38 mouse cellular contexts compared by ENCODE assay signal in genomic region chr5:121017699-121018098, GRCm38 (mm10). TPM values are rescaled to one million over a fixed set of nuclear protein-coding genes. Genes with fewer than 3 reads are reported as not detected.
"Had no signal": no experiment of that assay in that cellular context is flagged by ENCODE, and none has a peak within 500 bp of the region (broad histone marks: within the 10 kb centered on the region; RNA-seq: fewer than 3 reads in every experiment).

No protein-coding gene starts in this region.

- H3K9ac ChIP-seq: heart, embryonic 12.5 days; heart, embryonic 13.5 days; heart, embryonic 15.5 days; hindbrain, embryonic 13.5 days; hindbrain, embryonic 14.5 days; hindbrain, embryonic 15.5 days; intestine, embryonic 15.5 days; kidney, embryonic 15.5 days had no signal

- H3K4me1 ChIP-seq: heart, embryonic 10.5 days; heart, embryonic 12.5 days; heart, embryonic 13.5 days; heart, embryonic 15.5 days; intestine, embryonic 15.5 days; kidney, embryonic 15.5 days had no signal

- H3K4me2 ChIP-seq: heart, embryonic 11.5 days; heart, embryonic 12.5 days; heart, embryonic 13.5 days; heart, embryonic 15.5 days; hindbrain, embryonic 13.5 days; hindbrain, embryonic 14.5 days; hindbrain, embryonic 15.5 days; intestine, embryonic 15.5 days; kidney, embryonic 15.5 days had no signal

- H3K27ac ChIP-seq: heart, adult 2 months; heart, embryonic 10.5 days; heart, embryonic 13.5 days; heart, embryonic 15.5 days; hindbrain, embryonic 13.5 days; hindbrain, embryonic 14.5 days; hindbrain, embryonic 15.5 days; hindbrain, postnatal 0 days; intestine, embryonic 15.5 days; kidney, embryonic 15.5 days; kidney, postnatal 0 days; layer of hippocampus, adult 2 months had no signal

- DNase-seq: heart, adult 2 months; heart, postnatal 10 days; heart, postnatal 14 days; heart, postnatal 4 days; kidney, adult 11 months; kidney, adult 18-20 months; kidney, adult 2 months; kidney, adult 8-10 months; kidney, adult 9 months; kidney, postnatal 10 days; kidney, postnatal 14 days; kidney, postnatal 25 days; kidney, postnatal 36 days; kidney, postnatal 4 days; layer of hippocampus, adult 9-11 months; layer of hippocampus, postnatal 36 days had no signal

- H3K9me3 ChIP-seq: heart, embryonic 10.5 days; heart, embryonic 12.5 days; heart, embryonic 13.5 days; heart, embryonic 15.5 days; hindbrain, embryonic 13.5 days; hindbrain, embryonic 15.5 days; intestine, embryonic 15.5 days; kidney, embryonic 15.5 days had no signal

- H3K4me3 ChIP-seq: heart, adult 2 months; heart, embryonic 10.5 days; heart, embryonic 12.5 days; heart, embryonic 13.5 days; heart, embryonic 15.5 days; hindbrain, embryonic 13.5 days; hindbrain, embryonic 15.5 days; intestine, embryonic 15.5 days; kidney, embryonic 15.5 days; layer of hippocampus, adult 2 months had no signal

- H3K27me3 ChIP-seq: heart, embryonic 15.5 days; hindbrain, embryonic 13.5 days; hindbrain, embryonic 15.5 days; intestine, embryonic 15.5 days; kidney, embryonic 15.5 days had no signal

- ATAC-seq: hindbrain, embryonic 16.5 days; hindbrain, postnatal 0 days; inflammation-experienced regulatory T-cells, adult 6 months; intestine, embryonic 15.5 days; intestine, embryonic 16.5 days; intestine, postnatal 0 days had no signal

- H3K36me3 ChIP-seq: heart, embryonic 10.5 days; heart, embryonic 12.5 days; heart, embryonic 13.5 days; heart, embryonic 15.5 days; hindbrain, embryonic 13.5 days; hindbrain, embryonic 15.5 days; intestine, embryonic 15.5 days; kidney, embryonic 15.5 days had no signal

RNA-seq across cellular contexts. Expression of gene Rph3a, which starts 7.8 kb away (rescaled TPM):
- total RNA-seq: heart, adult 2 months; heart, postnatal 10 days; heart, postnatal 14 days; hematopoietic stem cell, adult 5-6 weeks had no signal
- polyA plus RNA-seq: heart, adult 2 months; heart, embryonic 10.5 days; heart, embryonic 11.5 days; heart, embryonic 12.5 days; heart, embryonic 13.5 days; heart, embryonic 14.5 days; heart, embryonic 15.5 days; heart, embryonic 16.5 days; heart, postnatal 0 days; inflammation-experienced regulatory T-cells, adult 6 months; kidney, embryonic 14.5 days had no signal
